Mouse (Mus musculus) cerebellum, adult (tissue): ENCODE data around the gene Pkmyt1.

ENCODE experiments used
- ATAC-seq: cut with Nextera tagmentation; 2 replicates; pipeline ENCODE4 v1.9.2; 2017; ENCODE audit warnings: mild to moderate bottlenecking, moderate library complexity, mixed read lengths; ENCODE audit not compliant: insufficient number of reproducible peaks, low FRiP score, low TSS enrichment

Gene Pkmyt1

DNA sequence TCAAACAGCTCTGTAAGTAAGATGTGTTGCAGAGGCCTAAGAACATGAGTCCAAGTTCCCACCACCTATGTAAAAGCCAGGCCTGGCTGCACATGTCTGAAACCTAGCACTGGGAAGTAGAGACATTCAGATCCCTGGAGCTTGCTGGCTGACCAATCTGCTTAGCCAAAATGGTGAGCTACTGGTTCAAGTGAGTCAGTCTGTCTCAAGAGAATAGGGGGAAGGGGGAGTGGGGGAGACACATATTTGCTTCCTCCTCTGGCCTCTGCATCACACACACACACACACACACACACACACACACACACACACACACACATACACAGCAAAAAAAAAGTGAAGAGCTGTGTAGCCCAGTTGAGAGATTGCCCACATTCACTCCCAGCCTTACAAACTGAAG is 57.2 kb downstream of the Pkmyt1 start:
- no peak for ATAC-seq

DNA sequence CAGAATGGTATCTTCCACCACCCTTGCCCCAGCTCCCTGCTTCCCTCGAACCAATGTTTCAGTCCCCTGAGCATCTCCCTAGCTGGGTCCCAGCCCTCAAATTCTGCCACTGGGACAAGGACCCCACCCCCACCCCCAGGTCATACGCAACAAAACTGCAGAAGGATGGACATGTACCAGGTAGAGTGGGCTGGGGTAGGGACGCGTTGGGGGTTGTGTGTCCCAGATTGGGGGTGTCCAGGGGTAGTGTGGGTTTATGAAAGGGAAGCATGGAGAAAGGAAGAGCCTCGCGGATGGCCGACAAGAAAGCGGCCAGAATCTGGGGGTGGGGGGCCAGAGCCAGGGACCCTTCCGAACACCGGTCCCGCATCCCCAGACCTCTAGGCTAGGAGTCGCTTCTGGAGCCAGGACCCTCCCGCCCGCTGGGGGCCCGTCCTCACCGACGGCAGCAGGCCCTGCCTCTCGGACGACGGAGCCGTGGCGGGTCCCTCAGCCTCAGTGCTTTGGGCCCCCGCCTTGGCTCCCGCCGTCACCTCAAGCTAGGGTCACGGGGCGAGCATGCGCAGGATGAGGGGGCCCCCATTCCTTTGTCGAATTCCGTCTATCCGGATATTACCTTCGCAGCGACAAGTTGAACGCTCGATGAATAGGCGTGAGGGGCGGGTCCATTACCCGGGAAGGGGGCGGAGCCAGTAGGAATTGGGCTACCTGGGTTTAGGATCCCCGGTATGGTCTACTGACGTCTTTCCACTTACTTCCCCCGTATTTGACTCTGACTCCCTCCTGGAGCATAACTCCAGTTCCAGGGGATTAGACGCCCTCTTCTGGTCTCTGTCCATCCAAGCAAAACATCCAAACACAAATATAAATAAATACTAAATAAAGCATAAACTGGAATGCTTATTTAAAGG is 59.7 kb downstream of the Pkmyt1 start, which contains the start of gene Flywch2:
Flywch2 (minus strand) TSS at position 521 of the 911 bp plus-strand sequence.
- peak; percentile 90 for ATAC-seq
